Mouse (Mus musculus) CH12.LX (cell line): ENCODE measurements around the gene Sox2. TPM values are rescaled to one million over a fixed set of nuclear protein-coding genes. Genes with fewer than 3 reads are reported as not detected.

Experiments used
- DNase-seq: peaks from one replicate; pipeline ENCODE4 v3.0.0-alpha.2; 2013; ENCODE audit errors: extremely low read depth
- H3K27ac ChIP-seq: 2 replicates; pipeline ENCODE4 v1.5.1; 2012; ENCODE audit warnings: low read depth, mild to moderate bottlenecking, control low read depth, moderate library complexity; ENCODE audit not compliant: insufficient read depth
- H3K27me3 ChIP-seq: replicated peaks from 2 replicates; pipeline ENCODE3; 2012; ENCODE audit warnings: inconsistent platforms
- H3K36me3 ChIP-seq, 2 experiments: replicated peaks in 1 of 2; 2 replicates each; pipeline versions ENCODE3 to v1.6.1; 2012; ENCODE audit warnings: inconsistent platforms in 1 of 2, low read length in 1 of 2, mild to moderate bottlenecking in 1 of 2, mixed read lengths in 1 of 2, moderate library complexity in 1 of 2; ENCODE audit not compliant: control insufficient read depth in 1 of 2, insufficient read depth in 1 of 2
- H3K4me1 ChIP-seq, 2 experiments: 2 replicates each; pipeline ENCODE4 v1.6.1; 2012; ENCODE audit warnings: inconsistent platforms in 1 of 2, moderate library complexity in 1 of 2; ENCODE audit not compliant: insufficient read depth in 2 of 2, control insufficient read depth in 1 of 2
- H3K4me2 ChIP-seq: 2 replicates; pipeline ENCODE4 v1.6.1; 2012; ENCODE audit warnings: low read depth, mild to moderate bottlenecking, control low read depth; ENCODE audit not compliant: poor library complexity, insufficient read depth, severe bottlenecking
- H3K4me3 ChIP-seq, 3 experiments: fragments of 150-350 bp in 1 of 3; sonication (generic) in 1 of 3; replicated peaks in 1 of 3; 2 replicates each; pipeline versions ENCODE3 to v1.5.1; 2011 to 2012; ENCODE audit warnings: low read depth in 2 of 3, low read length in 2 of 3, mild to moderate bottlenecking in 2 of 3, moderate library complexity in 2 of 3, control low read depth in 1 of 3, improper control_type of control experiment in 1 of 3, inconsistent platforms in 1 of 3, mixed read lengths in 1 of 3; ENCODE audit not compliant: poor library complexity in 1 of 3
- H3K79me2 ChIP-seq: replicated peaks from 2 replicates; pipeline ENCODE4 v1.6.1; 2012; ENCODE audit warnings: mild to moderate bottlenecking, moderate library complexity; ENCODE audit not compliant: control insufficient read depth, poor library complexity, insufficient read depth, severe bottlenecking; ENCODE audit errors: extremely low read depth
- H3K9ac ChIP-seq: 2 replicates; pipeline ENCODE4 v1.6.1; 2012; ENCODE audit warnings: low read depth, mild to moderate bottlenecking, control low read depth, moderate library complexity; ENCODE audit not compliant: insufficient read depth
- H3K9me3 ChIP-seq: replicated peaks from 2 replicates; pipeline ENCODE3; 2012; ENCODE audit warnings: low read length, inconsistent platforms, mixed read lengths
- CHD2 ChIP-seq: IDR thresholded peaks from 2 replicates; pipeline ENCODE4 v1.6.1; 2011; ENCODE audit warnings: low read length, improper control_type of control experiment
- CTCF ChIP-seq, 2 experiments: IDR thresholded peaks in 1 of 2; conservative IDR thresholded peaks in 1 of 2; 2 replicates each; pipeline ENCODE4 v1.5.1; 2011 to 2012; ENCODE audit warnings: low read depth in 2 of 2, low read length in 2 of 2, improper control_type of control experiment in 1 of 2, inconsistent platforms in 1 of 2, mild to moderate bottlenecking in 1 of 2, moderate library complexity in 1 of 2
- E2F4 ChIP-seq: IDR thresholded peaks from 2 replicates; pipeline ENCODE4 v1.6.1; 2011; ENCODE audit warnings: low read depth, low read length, improper control_type of control experiment; ENCODE audit not compliant: insufficient replicate concordance
- EP300 ChIP-seq: IDR thresholded peaks from 2 replicates; pipeline ENCODE4 v1.6.1; 2011; ENCODE audit warnings: low read length, improper control_type of control experiment
- ETS1 ChIP-seq: conservative IDR thresholded peaks from 2 replicates; pipeline ENCODE4 v1.6.1; 2012; ENCODE audit warnings: low read depth, mild to moderate bottlenecking, inconsistent platforms, low read length, improper control_type of control experiment, moderate library complexity
- KAT2A ChIP-seq: IDR thresholded peaks from 2 replicates; pipeline ENCODE4 v1.6.1; 2012; ENCODE audit warnings: low read length, improper control_type of control experiment, inconsistent platforms; ENCODE audit not compliant: insufficient replicate concordance
- MAX ChIP-seq: IDR thresholded peaks from 2 replicates; pipeline ENCODE4 v1.6.1; 2011; ENCODE audit warnings: low read length, improper control_type of control experiment
- MAZ ChIP-seq: IDR thresholded peaks from 2 replicates; pipeline ENCODE4 v1.6.1; 2012; ENCODE audit warnings: low read depth, mild to moderate bottlenecking, inconsistent platforms, low read length, improper control_type of control experiment, moderate library complexity
- MEF2A ChIP-seq: IDR thresholded peaks from 2 replicates; pipeline ENCODE4 v1.6.1; 2014; ENCODE audit warnings: low read depth, mild to moderate bottlenecking, inconsistent platforms, low read length, improper control_type of control experiment, borderline replicate concordance
- MYC ChIP-seq: IDR thresholded peaks from 2 replicates; pipeline ENCODE4 v1.6.1; 2011; ENCODE audit warnings: low read depth, mild to moderate bottlenecking, improper control_type of control experiment, low read length
- NELFE ChIP-seq: IDR thresholded peaks from 2 replicates; pipeline ENCODE4 v1.6.1; 2011; ENCODE audit warnings: low read depth, low read length, improper control_type of control experiment
- NRF1 ChIP-seq: IDR thresholded peaks from 2 replicates; pipeline ENCODE4 v1.6.1; 2014; ENCODE audit warnings: low read depth, mild to moderate bottlenecking, inconsistent platforms, low read length, improper control_type of control experiment, moderate library complexity
- POLR2AphosphoS2 ChIP-seq: IDR thresholded peaks from 2 replicates; pipeline ENCODE4 v1.6.1; 2011; ENCODE audit warnings: low read depth, low read length, improper control_type of control experiment
- RAD21 ChIP-seq: IDR thresholded peaks from 2 replicates; pipeline ENCODE4 v1.6.1; 2011; ENCODE audit warnings: low read depth, mild to moderate bottlenecking, low read length, improper control_type of control experiment, moderate library complexity
- RCOR1 ChIP-seq: conservative IDR thresholded peaks from 2 replicates; pipeline ENCODE4 v1.6.1; 2012; ENCODE audit warnings: low read depth, mild to moderate bottlenecking, inconsistent platforms, low read length, improper control_type of control experiment
- SIN3A ChIP-seq: IDR thresholded peaks from 2 replicates; pipeline ENCODE4 v1.6.1; 2012; ENCODE audit warnings: low read length, improper control_type of control experiment, inconsistent platforms
- SMC3 ChIP-seq: IDR thresholded peaks from 2 replicates; pipeline ENCODE4 v1.6.1; 2011; ENCODE audit warnings: low read depth, low read length, improper control_type of control experiment
- UBTF ChIP-seq: IDR thresholded peaks from 2 replicates; pipeline ENCODE4 v1.6.1; 2012; ENCODE audit warnings: low read depth, mild to moderate bottlenecking, inconsistent platforms, low read length, improper control_type of control experiment, moderate library complexity
- USF2 ChIP-seq: conservative IDR thresholded peaks from 2 replicates; pipeline ENCODE4 v1.6.1; 2011; ENCODE audit warnings: low read depth, low read length, improper control_type of control experiment
- ZC3H11A ChIP-seq: IDR thresholded peaks from 2 replicates; pipeline ENCODE4 v1.6.1; 2012; ENCODE audit warnings: low read depth, mild to moderate bottlenecking, inconsistent platforms, low read length, improper control_type of control experiment
- ZNF384 ChIP-seq: IDR thresholded peaks from 2 replicates; pipeline ENCODE4 v1.6.1; 2012; ENCODE audit warnings: low read depth, low read length, improper control_type of control experiment, inconsistent platforms
- dilution Hi-C: fragments of 300-500 bp; cut with MboI; formaldehyde crosslinking; loops from 2 replicates; pipeline ENCODE4 v1.14.3; 2020; ENCODE audit warnings: low sequenced_read_pairs; ENCODE audit not compliant: extremely low pct_unique_long_range_greater_than_20kb, extremely low pct_ligation_motif_present
- in situ Hi-C: fragments of 300-500 bp; cut with MboI; formaldehyde crosslinking; loops from 3 replicates; pipeline ENCODE4 v1.14.3; 2019; ENCODE audit warnings: low sequenced_read_pairs, low pct_ligation_motif_present, low pct_unique_long_range_greater_than_20kb, mixed read lengths
- polyA plus RNA-seq: library from polyadenylated mRNA; unstranded; fragments of >175 nt; gene quantifications from 2 replicates; pipeline ENCODE4 v1.2.1, GENCODE M21; 2012; ENCODE audit warnings: low read depth; ENCODE audit not compliant: insufficient read length
- total RNA-seq, 2 experiments: library from RNA; depleted of rRNA; stranded (reverse); fragments of 300-350 nt in 1 of 2; fragments of >200 nt in 1 of 2; gene quantifications; 2 replicates each; pipeline ENCODE4 v1.2.3; 2012 to 2014

Sox2 gene
- total and polyA plus RNA-seq, 3 experiments, result not detected

GRCm38 (mm10) chr3:34654781-34655180 lies 4.6 kb downstream of the Sox2 start:
- no peak for DNase-seq
- Histone ChIP-seq H3K4me2 (no peak overlapping the region), H3K9me3 (peaks cover 59% of the 10 kb centered on the region), H3K27ac (no peak overlapping the region), H3K27me3 (no peaks in the 10 kb centered on the region), H3K36me3 (no peaks in the 10 kb centered on the region), H3K4me3 (no peak overlapping the region), H3K9ac (no peak overlapping the region), H3K4me1 (no peaks in the 10 kb centered on the region), H3K79me2 (no peaks in the 10 kb centered on the region)
- dilution Hi-C loops (no loop called here), in situ Hi-C loops (no loop called here)
- TF ChIP-seq MAX (no peak), E2F4 (no peak), MAZ (no peak)

GRCm38 (mm10) chr3:34655311-34656075 lies 5.3 kb downstream of the Sox2 start:
- dilution Hi-C loops (no loop called here), in situ Hi-C loops (no loop called here)
- H3K9me3 ChIP-seq, result peaks cover 59% of the 10 kb centered on the region
- H3K9ac ChIP-seq, result no peak overlapping the region
- H3K27ac ChIP-seq, result no peak overlapping the region
- H3K4me3 ChIP-seq, result no peak overlapping the region
- H3K36me3 ChIP-seq, result no peaks in the 10 kb centered on the region
- H3K27me3 ChIP-seq, result no peaks in the 10 kb centered on the region
- DNase-seq, result no peak
- TF ChIP-seq NRF1, result no peak
- TF ChIP-seq SMC3, result no peak
- TF ChIP-seq CHD2, result no peak
- TF ChIP-seq ETS1, result no peak
- TF ChIP-seq NELFE, result no peak
- TF ChIP-seq MAX, result no peak
- no peak for TF ChIP-seq ZNF384
- TF ChIP-seq POLR2AphosphoS2, result no peak
- no peak for TF ChIP-seq MYC
- no peak for TF ChIP-seq SIN3A
- TF ChIP-seq MEF2A, result no peak
- no peak for TF ChIP-seq CTCF (conservative IDR thresholded peaks at IDR 0.05 in 1 of 2, IDR thresholded peaks at IDR 0.05 in 1 of 2; ENCODE audit: low read depth in 2 of 2, low read length in 2 of 2)
- no peak for TF ChIP-seq RAD21
- TF ChIP-seq ZC3H11A, result no peak
- no peak for TF ChIP-seq KAT2A
- TF ChIP-seq RCOR1, result no peak
- no peak for TF ChIP-seq UBTF
- no peak for TF ChIP-seq E2F4
- no peak for TF ChIP-seq EP300
- no peak for TF ChIP-seq USF2
- H3K79me2 ChIP-seq, result no peaks in the 10 kb centered on the region
- no peak overlapping the region for H3K4me2 ChIP-seq
- H3K4me1 ChIP-seq, result no peaks in the 10 kb centered on the region
